Mouse (Mus musculus) midbrain, embryonic 16.5 days (tissue): Measurements from ENCODE around the gene Sec16a. TPM values are rescaled to one million over a fixed set of nuclear protein-coding genes. Genes with fewer than 3 reads are reported as not detected.
A peak's percentile ranks its signal among the peaks of the same experiment; 100 is the strongest.

ENCODE experiments used
- ATAC-seq: fragments of 200-750 bp; cut with Nextera tagmentation; 2 replicates; pipeline ENCODE4 v1.8.0; 2017; ENCODE audit warnings: moderate TSS enrichment
- H3K27ac ChIP-seq: fragments of 300-500 bp; sonication (generic); 2 replicates; pipeline ENCODE4 v1.5.1; 2014; ENCODE audit warnings: mild to moderate bottlenecking, low read length, mixed read lengths
- H3K27me3 ChIP-seq: fragments of 300-500 bp; sonication (generic); 2 replicates; pipeline ENCODE4 v1.6.1; 2014; ENCODE audit warnings: low read depth, low read length, mixed read lengths; ENCODE audit not compliant: control insufficient read depth, insufficient read depth
- H3K36me3 ChIP-seq: fragments of 300-500 bp; sonication (generic); 2 replicates; pipeline ENCODE4 v1.6.1; 2014; ENCODE audit warnings: mild to moderate bottlenecking, low read length, moderate library complexity, mixed read lengths; ENCODE audit not compliant: control insufficient read depth, insufficient read depth
- H3K4me1 ChIP-seq: fragments of 300-500 bp; sonication (generic); 2 replicates; pipeline ENCODE4 v1.6.1; 2014; ENCODE audit warnings: mild to moderate bottlenecking, low read length, mixed read lengths; ENCODE audit not compliant: control insufficient read depth, insufficient read depth
- H3K4me2 ChIP-seq: fragments of 300-500 bp; sonication (generic); 2 replicates; pipeline ENCODE4 v1.6.1; 2014; ENCODE audit warnings: mild to moderate bottlenecking, low read length, mixed read lengths
- H3K4me3 ChIP-seq: fragments of 300-500 bp; sonication (generic); 2 replicates; pipeline ENCODE4 v1.5.1; 2014; ENCODE audit warnings: low read depth, mild to moderate bottlenecking, low read length, moderate library complexity, mixed read lengths
- H3K9ac ChIP-seq: fragments of 300-500 bp; sonication (generic); 2 replicates; pipeline ENCODE4 v1.6.1; 2014; ENCODE audit warnings: low read depth, low read length, mixed read lengths
- H3K9me3 ChIP-seq: fragments of 300-500 bp; sonication (generic); replicated peaks from 2 replicates; pipeline ENCODE4 v1.6.1; 2014; ENCODE audit warnings: mild to moderate bottlenecking, low read length, mixed read lengths; ENCODE audit not compliant: control insufficient read depth, poor library complexity, severe bottlenecking
- WGBS: fragments of 180-500 bp; shearing (Covaris S2); extraction: QIAGEN DNeasy Blood & Tissue Kit; methylation state at CpG from one replicate; pipeline ENCODE4 v1.1.7; 2014; 5-methylcytosine and 5-hydroxymethylcytosine counted together
- polyA plus RNA-seq: library from polyadenylated mRNA; unstranded; fragments of >200 nt; fragmentation: Nextera tagmentation; extraction: Ambion mirVana; gene quantifications from 2 replicates; pipeline ENCODE4 v1.2.1, GENCODE M21; 2015

Sec16a gene
- polyA plus RNA-seq, 1 experiment from 2014 or later: 18.7 TPM

DNA sequence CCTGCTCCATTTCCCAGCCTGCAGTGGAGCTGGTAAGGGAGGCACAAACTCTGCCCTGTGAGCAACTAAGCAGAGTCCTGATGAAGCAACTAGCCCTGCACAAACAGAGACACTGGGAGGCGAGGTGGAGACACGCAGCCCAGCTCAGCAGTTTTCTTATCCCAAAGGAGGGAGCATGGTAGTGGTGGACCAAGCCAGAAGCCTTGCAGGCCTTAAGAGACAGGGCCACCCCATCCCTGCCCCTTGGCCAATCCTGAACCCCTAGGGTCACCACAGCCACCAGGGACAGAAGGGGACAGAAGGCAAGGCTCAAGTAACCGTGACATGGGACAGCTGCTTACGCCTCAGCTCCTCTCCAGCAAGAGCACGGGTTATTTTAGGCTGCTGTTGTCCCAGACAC, 16.7 kb upstream of the Sec16a start:
- 0 out of 2 replicates have a peak, but pooled peaks cover 2% of the 10 kb centered on the region for H3K4me1 ChIP-seq
- no peak for ATAC-seq
- H3K4me2 ChIP-seq: no peak overlapping the region
- no peaks in the 10 kb centered on the region for H3K27me3 ChIP-seq
- no peaks in the 10 kb centered on the region for H3K9me3 ChIP-seq
- no peak overlapping the region for H3K9ac ChIP-seq
- H3K36me3 ChIP-seq: no peaks in the 10 kb centered on the region; the same call in 1 of the 2 replicates
- 92% methylated on average over 5 of the region's 5 CpGs for WGBS
- no peak overlapping the region for H3K4me3 ChIP-seq
- no peak overlapping the region for H3K27ac ChIP-seq

DNA sequence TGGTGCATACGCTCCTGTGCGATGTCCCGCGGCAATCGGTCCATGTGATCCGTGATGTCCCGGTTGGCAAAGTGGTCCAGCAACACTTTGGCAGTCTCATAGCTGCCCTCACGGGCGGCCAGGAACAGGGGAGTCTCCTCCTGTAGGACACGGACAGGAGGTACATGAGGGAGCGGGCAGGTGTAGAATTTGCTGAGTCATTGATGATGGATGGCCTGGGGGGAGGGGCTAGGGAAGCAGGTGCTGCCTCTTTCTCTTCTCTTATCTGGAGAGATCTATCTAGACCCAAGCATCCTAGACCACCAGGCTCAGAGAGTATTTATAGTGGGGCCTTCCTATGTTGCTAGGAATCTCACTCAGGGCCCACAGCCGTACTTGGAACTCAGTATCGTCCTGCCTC, 15.8 kb upstream of the Sec16a start:
- no peak overlapping the region for H3K9ac ChIP-seq
- no peak for ATAC-seq
- H3K4me2 ChIP-seq: no peak overlapping the region
- no peaks in the 10 kb centered on the region for H3K27me3 ChIP-seq
- no peaks in the 10 kb centered on the region for H3K9me3 ChIP-seq
- H3K4me3 ChIP-seq: no peak overlapping the region
- no peak overlapping the region for H3K27ac ChIP-seq
- H3K4me1 ChIP-seq: 0 out of 2 replicates have a peak, but pooled peaks cover 2% of the 10 kb centered on the region
- 93% methylated on average over 13 of the region's 13 CpGs for WGBS
- H3K36me3 ChIP-seq: no peaks in the 10 kb centered on the region; the same call in 1 of the 2 replicates

DNA sequence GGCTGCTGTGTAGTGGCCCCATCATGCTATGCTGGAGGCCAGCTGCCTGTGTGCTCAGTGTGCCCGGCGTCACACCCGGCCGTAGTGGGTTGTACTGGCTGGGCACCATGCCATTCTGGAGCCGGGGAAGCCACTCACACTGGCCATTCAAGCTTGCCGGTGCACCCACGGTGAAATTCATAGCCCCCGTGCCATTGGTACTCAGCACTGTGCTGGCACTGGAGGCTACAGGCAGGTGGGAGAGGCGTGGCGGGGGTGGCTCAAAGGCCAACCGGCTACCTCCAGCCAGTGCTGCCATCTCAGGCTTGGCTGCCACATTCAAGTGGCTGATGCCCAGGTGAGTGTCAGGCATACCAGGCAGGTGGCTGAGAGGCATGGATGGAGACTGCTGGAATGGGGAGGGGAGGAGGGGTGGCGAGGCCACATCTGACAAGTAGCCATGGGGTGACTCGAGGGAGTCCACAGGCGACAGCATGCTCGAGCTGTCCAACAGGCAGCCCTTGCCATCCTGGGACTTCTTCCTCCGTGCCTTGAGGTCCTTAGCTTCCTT, 15.2 kb upstream of the Sec16a start:
- ATAC-seq: 0 out of 2 replicates have a peak, but pooled peaks have one; percentile 33
- no peaks in the 10 kb centered on the region for H3K27me3 ChIP-seq
- 88% methylated on average over 16 of the region's 16 CpGs for WGBS
- H3K36me3 ChIP-seq: no peaks in the 10 kb centered on the region; the same call in 1 of the 2 replicates
- H3K4me2 ChIP-seq: no peak overlapping the region
- H3K4me1 ChIP-seq: no peaks in the 10 kb centered on the region
- H3K4me3 ChIP-seq: no peak overlapping the region
- H3K9ac ChIP-seq: no peak overlapping the region
- H3K27ac ChIP-seq: no peak overlapping the region; the same call in 1 of the 2 replicates
- H3K9me3 ChIP-seq: no peaks in the 10 kb centered on the region

DNA sequence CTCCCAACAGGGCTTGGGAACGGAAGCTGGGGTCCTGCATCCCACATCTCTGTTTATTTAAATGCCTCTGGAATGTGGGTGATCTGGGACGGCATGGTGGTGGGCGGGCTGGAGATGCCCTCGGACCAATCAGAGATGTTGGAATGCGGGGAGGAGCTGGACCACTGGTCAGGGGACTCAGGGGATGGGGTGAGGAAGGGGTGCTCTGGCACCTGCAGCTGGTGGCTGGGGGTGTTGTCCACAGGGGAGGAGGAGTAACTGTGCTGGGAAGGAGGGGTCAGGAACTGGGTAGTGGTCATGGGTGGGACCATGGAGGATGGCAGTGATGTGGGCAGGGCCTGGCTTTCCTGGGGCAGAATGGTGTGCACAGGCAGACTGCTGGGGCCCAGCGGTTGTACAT, 14.5 kb upstream of the Sec16a start:
- Histone ChIP-seq H3K4me3 (no peak overlapping the region), H3K9ac (no peak overlapping the region), H3K27me3 (no peaks in the 10 kb centered on the region), H3K27ac (0 out of 2 replicates have a peak overlapping the region, but pooled peaks have one; percentile 17), H3K36me3 (no peaks in the 10 kb centered on the region; the same call in 1 of the 2 replicates), H3K9me3 (no peaks in the 10 kb centered on the region), H3K4me1 (no peaks in the 10 kb centered on the region), H3K4me2 (no peak overlapping the region)
- ATAC-seq: no peak
- WGBS: 47% methylated on average over 6 of the region's 6 CpGs

DNA sequence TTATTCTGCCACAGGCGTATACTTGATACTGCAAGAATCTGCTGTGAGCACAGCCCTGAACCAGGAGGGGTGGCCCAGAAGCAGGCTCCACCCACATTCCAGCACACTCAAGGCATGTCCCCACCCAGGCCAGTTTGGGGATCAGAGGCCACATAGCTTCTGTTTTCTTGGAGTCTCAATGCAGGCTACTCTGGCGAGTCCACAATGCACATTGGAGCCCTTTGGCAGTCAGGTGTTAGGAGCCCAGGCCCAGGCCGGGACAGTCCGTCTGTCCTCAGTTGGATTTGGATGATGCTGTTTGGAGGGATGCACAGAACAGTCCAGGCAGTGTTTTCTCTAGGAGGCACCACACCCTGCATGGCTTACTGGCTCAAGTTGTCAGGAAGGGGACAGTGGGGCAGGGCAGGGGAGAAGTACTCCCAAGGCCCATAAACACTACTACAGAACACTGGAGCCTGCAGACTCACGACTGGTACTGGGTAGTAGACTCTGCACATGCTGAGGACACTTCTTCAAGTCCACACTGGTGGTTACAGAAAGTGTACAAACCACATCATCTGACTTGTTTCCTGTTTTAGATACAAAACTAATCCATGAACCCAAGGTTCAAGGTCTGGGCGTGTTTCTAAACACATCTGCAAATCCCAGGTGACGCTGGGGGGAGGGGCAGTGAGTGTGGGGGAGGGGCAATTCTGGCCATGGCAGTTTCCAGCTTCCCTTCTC, 13.5 kb upstream of the Sec16a start:
- Histone ChIP-seq H3K27ac (peak overlapping the region; percentile 42; the same call in 1 of the 2 replicates), H3K4me3 (no peak overlapping the region), H3K4me2 (no peak overlapping the region), H3K4me1 (no peaks in the 10 kb centered on the region), H3K9ac (no peak overlapping the region), H3K27me3 (no peaks in the 10 kb centered on the region), H3K9me3 (no peaks in the 10 kb centered on the region), H3K36me3 (no peaks in the 10 kb centered on the region; the same call in 1 of the 2 replicates)
- ATAC-seq: no peak
- WGBS: 39% methylated on average over 7 of the region's 7 CpGs

DNA sequence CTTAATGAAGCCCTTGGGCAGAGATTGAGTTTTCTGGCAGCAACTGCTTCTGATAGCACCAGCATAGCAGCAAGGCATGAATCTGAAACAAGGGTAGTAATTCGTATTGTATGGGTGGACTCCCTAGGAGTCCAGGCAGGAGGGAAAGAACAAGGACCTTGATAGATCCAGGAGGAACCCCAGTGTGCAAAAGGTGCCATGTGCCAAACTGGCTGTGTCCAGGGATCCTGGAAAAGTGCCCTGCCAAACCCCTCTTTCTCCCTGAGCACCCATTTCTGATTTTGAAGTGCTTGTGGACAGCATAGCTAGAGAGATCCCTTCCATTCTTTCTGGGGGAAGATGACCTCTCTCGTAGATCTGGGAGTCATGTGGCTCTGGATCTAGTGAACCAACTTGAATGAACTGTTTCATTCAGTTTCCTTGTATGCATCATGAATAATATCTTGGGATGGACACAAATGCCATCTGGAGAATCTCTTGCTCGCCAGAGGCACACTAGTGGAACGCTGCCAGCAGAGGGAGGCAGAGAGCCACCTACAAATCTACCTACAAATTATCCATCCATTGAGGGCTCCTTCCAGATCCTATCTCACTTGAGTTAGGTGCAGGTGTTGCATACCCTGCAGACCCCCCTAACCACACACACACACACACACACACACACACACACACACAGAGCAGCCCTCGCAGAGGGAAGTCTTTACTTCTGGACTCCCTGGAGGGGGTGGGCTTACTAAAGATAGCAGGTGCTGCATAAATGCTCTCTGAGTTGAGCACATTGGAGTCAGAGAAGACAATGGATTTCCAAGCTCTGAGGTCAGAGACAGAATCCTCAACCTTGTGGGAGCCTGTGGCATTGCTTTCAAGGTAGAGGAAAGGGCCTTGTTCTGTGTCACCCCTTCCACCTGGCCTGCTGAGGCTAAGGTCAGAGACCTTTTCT, 4.4 kb upstream of the Sec16a start:
- ATAC-seq: no peak
- H3K4me1 ChIP-seq: peaks cover 17% of the 10 kb centered on the region
- H3K9ac ChIP-seq: peak overlapping the region; percentile 13; the same call in 1 of the 2 replicates
- no peak overlapping the region for H3K27ac ChIP-seq
- 19% methylated on average over 5 of the region's 5 CpGs for WGBS
- no peaks in the 10 kb centered on the region for H3K27me3 ChIP-seq
- no peak overlapping the region for H3K4me3 ChIP-seq
- no peak overlapping the region for H3K4me2 ChIP-seq
- H3K9me3 ChIP-seq: no peaks in the 10 kb centered on the region
- H3K36me3 ChIP-seq: no peaks in the 10 kb centered on the region

DNA sequence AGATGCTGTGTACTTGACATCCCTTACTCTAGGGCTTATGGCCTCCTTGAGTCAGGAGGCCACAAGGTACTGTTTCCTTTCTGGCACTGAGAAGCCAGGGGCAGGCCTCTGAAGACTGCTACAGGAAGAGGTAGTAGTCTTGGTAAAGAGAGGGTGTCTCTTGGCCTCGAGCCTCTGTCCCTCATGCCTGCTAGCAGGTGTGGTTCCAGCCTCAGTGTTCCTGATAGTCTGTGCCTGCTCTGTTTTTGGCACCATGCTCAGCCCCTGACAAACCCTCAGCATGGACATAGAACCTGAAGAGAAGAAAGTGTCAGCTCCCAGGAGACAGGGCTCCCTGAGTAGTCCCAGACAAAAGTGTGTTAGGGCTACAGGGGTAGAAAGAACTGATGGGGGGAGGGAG, 2.4 kb upstream of the Sec16a start:
- H3K4me1 ChIP-seq: peaks cover 33% of the 10 kb centered on the region

DNA sequence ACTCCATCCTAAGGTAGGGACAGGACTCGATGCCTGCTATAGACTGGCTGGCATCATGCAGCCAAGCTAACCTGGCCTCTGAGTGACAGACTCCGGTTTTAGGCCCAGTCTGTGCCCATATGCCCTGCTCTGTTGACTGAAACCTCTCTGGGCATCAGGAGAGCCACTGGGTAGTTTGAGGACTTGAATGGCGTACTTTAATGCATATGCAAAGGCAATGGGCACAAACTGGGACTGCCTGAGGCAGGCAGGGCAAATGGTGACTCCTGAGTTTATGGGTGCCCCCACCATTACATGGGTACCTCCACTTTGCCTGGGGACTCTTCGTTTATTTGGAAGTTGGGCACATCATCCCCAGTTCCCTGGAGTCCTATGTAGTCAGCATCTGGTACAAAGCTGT, 1.7 kb upstream of the Sec16a start:
- 76% methylated on average over 4 of the region's 4 CpGs for WGBS
- H3K9ac ChIP-seq: peak overlapping the region; percentile 74
- H3K4me2 ChIP-seq: peak overlapping the region; percentile 88
- no peaks in the 10 kb centered on the region for H3K27me3 ChIP-seq
- H3K9me3 ChIP-seq: no peaks in the 10 kb centered on the region
- 0 out of 2 replicates have a peak, but pooled peaks cover 1% of the 10 kb centered on the region for H3K36me3 ChIP-seq
- ATAC-seq: no peak
- peak overlapping the region; percentile 59 for H3K4me3 ChIP-seq
- H3K4me1 ChIP-seq: peaks cover 33% of the 10 kb centered on the region
- no peak overlapping the region for H3K27ac ChIP-seq

More for the DNA sequence above, 2.4 kb upstream of the Sec16a start:
- WGBS: 79% methylated on average over 1 of the region's 1 CpGs
- ATAC-seq: no peak
- no peak overlapping the region for H3K4me2 ChIP-seq
- no peaks in the 10 kb centered on the region for H3K9me3 ChIP-seq
- H3K4me3 ChIP-seq: no peak overlapping the region
- no peaks in the 10 kb centered on the region for H3K36me3 ChIP-seq
- no peaks in the 10 kb centered on the region for H3K27me3 ChIP-seq
- no peak overlapping the region for H3K9ac ChIP-seq
- H3K27ac ChIP-seq: no peak overlapping the region
